Mouse (Mus musculus) ES-CJ7 (cell line): Measurements from ENCODE around the gene Capn7.

ENCODE experiments used
- DNase-seq: peaks from one replicate; pipeline ENCODE4 v3.0.0; 2011; ENCODE audit warnings: low read depth, low spot score

Gene Capn7

DNA sequence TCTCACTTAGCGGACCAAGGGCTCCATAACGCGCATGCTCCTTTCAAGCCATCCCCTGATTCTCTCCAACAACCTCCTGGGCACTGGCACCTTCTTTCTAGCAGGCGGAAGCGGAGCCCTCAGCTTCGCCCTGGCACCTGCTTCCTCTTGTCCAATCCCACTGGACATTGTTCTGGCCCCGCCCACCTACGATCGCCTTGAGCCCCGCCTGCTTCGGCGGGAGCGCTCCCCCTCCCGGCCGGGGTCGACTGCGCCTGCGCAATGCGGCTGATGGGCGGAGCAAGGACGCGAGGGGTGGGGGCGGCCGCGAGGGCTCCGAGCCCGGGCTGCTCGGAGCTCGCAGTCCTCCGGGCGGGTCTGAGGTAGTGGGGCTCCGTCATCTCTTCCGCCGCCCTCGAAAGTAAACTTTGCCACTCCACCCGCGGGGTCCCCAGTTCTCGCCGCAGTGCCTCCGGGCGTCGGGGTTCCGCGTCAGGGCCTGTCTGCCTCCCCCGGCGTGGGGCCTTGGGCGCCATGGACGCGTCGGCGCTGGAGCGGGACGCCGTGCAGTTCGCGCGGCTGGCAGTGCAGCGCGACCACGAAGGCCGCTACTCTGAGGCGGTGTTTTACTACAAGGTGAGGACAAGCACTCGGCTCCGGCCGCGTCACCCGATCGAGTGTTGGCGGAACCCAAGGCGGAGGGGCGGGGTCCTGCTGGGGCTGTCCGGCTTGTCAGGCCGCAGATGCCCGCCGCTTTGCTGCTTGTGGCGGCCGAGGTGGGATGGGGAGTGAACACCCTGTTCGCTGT is at the start of gene Capn7:
Gene Capn7, plus strand, starts transcription at position 270 of the 787 bp plus-strand sequence.
- DNase-seq: peak; percentile 98

DNA sequence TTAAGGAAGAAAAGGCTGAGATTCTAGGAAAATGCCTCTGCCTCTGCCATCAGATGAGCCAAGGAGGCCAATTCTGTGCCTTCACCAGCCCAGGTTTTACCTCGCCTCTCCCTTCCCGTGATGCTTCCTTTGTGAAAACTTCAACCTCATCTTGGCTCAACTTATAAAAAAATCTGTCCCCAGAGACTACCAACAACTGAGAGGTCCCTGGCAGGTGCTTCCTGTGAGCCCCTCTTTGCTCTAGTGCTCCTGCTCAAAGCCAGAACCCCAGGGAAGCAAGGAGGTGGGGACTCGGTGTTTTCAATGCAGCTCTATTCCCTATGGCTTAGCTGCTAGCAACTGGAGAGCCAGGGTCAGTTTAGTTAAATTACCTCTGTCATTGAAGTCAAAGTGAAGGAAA is 23.2 kb upstream of the Capn7 start:
- no peak for DNase-seq

DNA sequence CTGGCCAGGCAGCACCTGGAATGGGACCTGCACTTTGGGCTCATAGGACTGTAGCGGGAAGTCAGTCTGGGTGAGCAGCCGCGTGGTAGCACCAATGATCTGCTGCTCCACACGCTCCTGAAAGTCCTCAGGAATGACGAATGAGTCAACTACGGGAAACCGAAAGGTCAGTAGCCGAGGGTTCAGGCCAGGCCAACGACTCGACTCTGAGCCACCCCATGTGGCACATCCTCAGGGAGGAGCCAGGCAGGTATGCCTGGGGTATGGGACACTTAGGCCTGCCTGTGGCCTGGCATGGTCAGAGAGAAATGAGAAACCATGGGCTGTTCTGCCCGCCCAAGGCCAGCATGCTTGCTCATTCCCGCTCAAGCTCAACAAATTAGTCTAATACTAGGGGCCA is 19.8 kb upstream of the Capn7 start:
- DNase-seq: no peak

DNA sequence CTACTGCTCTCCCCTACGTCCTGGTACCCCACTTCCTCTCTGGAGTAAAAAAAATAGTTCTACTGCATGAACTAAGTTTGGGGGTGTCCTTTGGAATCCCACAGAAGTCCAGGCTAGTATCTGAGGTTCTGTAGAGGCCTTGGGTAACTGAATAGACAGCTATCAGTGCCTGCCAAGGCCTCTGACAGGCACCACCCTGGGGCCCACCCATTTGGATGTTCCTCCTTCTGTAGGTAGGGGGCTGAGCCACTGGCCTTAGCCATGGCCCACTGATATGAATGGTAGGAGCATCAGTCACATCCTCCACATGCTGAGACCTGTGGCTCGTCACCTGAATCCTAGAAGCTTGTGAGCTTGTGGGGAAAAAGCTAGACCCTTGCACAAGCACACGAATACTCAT is 18.7 kb upstream of the Capn7 start:
- DNase-seq: no peak

DNA sequence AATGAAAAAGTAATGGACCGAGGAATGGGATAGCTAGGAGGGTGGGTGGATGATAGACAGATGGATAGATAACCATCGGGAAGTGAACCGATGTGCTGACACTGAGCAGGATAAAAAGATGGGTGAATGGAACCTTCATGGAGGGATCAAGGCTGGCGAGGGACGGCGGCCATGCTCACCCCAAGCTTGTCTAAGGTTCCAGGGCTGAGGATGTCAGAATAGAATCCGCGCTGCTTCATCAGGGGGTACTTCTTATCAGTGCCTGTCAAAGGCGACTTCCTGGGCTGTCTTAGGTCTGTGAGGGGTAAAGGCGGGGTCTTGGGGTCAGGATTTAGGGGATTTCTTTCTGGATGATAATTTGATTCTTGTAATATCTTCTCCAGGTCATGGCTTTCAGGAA is 16.9 kb upstream of the Capn7 start:
- no peak for DNase-seq

DNA sequence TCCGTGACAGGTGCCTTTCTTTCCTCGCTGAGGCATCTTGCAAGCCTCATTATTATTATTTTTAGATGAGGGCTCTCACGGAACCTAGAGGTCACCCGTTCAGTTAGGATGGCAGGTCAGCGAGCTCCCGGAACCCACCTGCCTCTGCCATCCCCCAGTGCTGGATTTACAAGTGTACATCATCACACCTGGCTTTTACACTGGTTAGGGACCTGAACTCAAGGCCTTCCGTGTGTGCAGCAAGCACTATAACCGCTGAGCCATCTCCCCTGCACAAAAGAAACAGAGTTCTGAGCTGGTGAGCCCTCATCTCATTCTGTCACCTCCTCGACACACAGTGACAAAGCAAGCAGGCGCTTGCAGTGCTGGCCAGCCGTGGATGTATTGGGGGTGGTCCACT is 15.3 kb upstream of the Capn7 start:
- DNase-seq: no peak

DNA sequence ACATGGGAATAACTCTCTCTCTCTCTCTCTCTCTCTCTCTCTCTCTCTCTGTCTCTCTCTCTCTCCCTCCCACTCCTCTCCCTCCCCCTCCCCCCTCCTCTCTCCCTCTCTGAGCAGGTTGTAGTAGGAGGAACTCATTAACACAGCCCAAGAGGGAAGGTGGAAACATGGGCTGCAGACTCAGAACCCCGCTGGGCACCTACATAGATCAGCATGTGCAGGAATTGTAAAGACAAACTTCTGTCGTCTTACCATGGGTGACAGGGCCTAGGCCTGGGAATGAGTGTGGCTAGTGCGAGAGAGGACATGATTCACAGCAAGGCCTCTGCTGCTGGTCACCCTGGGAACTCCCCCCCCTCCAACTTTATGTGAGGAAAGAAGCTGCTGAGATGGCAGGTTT is 14.2 kb upstream of the Capn7 start:
- no peak for DNase-seq

DNA sequence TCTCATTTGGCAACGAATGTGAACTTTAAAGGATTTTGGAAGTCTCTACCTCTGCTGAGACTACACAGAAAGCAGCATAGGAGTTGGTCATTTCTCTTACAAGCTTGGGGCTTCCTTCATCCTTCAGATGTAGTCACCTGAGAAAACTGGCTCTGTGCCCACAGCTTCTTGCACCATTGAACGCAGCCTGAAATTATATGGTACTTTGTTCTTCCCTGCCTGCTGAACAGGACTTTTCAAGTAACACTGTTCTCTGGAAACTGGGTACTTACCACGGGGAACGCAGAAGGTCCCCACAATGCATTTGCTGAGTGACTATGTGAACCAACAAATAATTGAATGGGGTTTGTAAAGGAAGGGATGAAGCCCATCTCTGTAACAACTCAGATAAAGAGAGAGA is 13.2 kb upstream of the Capn7 start:
- no peak for DNase-seq

DNA sequence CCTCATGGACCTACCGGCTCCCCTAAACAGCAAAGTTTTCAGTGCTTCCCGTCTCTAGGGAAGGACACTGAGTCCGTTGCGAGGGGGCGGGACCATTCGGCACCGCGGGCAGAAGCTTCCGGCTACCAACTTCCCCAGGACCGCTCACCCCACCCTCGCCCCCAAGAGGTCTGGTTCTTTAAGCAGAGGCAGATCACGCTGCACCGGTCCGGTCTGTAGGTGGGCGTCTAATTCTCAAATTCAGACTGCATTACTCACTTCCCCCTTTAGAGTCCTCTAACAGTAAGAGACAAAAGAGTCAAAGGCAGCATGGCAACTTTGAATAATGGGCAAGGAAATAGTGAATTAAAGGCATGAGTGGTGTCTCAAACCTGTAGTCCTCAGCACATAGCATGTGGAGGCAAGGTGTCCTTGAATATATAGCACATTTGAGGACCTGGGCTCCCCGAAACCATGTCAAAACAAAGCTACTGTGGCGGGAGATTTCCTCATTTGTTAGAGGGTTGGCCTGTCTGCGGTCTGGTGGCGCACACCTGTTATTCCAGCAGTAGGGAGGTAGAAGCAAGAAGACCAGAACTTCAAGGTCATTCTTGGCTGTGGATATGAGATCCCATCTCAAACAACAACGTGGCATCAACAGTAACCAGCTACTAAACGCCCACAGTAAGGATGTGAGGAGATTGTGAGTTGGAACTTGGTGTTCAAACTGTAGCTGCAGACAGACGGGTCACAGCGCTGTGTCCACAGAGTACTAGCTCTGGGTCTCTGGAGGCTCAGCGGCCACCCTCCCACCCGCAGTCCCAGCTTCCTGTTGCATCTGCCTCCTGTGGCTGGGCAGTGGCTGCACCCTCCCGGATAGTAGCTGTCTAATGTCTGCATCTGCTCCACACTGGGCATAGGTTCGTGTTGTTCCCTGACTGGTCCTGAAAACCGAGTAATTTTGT is 12.3 kb upstream of the Capn7 start, which contains the start of gene Dnah1:
Gene Dnah1, minus strand, starts transcription at position 48 of the 944 bp plus-strand sequence.
- DNase-seq: peak; percentile 55

DNA sequence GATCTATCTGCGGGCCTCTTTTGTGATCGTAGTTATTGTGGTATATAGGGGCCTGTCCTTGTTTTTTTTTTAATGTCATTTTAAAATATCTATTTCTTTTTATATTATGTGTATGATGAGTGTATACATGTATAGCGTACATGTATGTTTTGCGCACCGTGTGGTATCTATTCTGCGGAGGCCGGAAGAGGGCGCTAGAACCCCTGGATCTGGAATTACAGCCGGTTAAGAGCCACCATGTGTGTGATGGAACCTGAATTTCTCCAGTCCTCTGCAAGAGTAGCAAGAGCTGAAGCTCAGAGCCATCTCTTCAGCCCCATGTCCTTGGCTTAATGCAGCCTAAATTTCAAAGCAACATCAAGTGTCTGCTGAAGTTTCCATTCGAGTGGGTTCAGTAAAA is 11.6 kb upstream of the Capn7 start:
- peak; percentile 58 for DNase-seq

DNA sequence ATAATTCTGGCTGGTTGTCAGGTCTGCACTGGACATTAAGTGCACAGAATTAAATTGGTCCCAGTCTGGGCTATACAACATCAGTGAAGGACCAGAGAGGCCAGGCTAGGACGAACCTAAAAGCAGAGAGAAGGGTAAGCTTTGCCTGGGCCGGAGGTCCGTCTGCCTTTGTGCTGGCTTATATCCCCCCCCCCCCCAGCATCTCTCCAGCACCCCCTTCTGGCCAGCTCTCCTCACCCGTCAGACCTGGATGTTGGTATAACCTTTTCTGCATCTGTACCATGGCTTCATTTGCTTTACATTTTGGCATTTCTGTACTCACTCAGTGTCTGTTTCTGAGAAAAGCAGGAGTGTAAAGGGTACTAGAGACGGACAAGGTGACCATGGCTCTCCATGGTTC is 10.9 kb upstream of the Capn7 start:
- no peak for DNase-seq

DNA sequence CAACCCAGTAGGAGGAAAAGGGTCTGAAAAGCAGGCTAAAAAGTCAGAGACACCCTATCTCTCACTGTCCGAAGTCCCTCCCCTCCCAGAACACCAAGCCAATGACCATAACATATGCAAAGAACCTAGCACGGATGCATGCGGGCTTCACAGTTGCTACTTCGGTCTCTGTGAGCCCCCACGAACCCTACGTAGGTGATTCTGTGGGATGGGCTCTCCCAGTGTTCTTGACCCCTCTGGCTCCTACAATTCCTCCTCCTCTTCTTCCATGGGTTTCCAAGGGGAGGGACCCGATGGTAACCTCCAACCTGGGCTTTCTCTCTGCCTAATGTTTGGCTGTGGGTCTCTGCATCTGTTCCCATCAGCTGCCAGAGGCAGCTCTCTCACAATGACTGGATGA is 9.7 kb upstream of the Capn7 start:
- DNase-seq: no peak

DNA sequence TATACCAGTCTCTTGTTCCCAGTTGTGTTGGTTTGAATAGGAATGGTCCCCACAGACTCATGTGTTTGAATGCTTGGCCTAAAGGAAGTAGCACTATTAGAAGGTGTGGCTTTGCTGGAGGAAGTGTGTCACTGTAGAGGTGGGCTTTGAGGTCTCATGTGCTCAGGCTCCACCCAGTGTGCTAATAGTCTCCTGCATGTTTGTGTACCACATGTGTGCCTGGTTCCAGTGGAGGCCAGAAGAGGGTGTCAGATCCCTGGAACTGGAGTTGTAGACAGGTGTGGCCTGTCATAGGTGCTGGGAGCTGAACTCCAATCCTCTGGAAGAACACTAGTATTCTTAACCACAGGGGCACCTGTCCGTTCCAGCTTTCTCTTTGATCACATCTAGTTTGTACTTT is 9.2 kb upstream of the Capn7 start:
- DNase-seq: peak; percentile 50

DNA sequence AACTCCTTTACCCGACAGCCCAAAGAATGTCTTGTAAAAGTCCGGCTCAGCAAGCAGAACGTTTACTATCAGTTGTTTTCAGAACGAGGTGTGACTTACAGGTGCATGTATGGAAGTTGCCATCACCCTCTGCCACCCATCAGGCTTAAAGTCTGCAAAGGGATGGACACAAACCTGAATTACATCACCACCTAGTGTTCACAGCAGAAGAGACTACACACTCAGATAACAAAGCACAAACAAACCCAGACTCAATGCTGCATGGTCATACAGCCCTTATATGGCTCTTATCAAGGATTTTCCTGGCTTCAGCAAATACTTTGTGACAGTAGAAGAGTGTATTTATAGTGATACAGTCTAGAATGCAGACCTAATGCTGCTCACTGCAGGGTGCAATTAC is 8.8 kb upstream of the Capn7 start:
- peak; percentile 29 for DNase-seq

DNA sequence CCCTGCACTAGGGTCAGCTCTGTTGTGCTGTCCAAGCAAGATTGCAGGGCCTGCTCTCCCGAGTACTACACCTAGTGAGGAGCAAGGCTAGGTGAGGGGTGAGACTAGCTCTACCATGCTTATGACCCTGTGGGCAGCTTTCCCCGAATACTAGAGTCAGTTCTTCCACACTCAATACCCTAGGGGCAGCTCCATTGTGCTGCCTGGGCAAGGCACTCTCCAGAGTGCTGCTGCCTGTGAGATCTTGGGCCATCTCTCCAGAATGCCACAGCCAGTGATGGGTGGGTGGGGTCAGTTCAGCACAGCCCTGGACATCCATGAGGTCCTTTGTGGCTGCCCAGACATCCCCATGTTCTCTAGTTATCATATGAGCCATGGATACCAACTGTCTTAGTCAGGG is 6.7 kb upstream of the Capn7 start:
- DNase-seq: no peak

DNA sequence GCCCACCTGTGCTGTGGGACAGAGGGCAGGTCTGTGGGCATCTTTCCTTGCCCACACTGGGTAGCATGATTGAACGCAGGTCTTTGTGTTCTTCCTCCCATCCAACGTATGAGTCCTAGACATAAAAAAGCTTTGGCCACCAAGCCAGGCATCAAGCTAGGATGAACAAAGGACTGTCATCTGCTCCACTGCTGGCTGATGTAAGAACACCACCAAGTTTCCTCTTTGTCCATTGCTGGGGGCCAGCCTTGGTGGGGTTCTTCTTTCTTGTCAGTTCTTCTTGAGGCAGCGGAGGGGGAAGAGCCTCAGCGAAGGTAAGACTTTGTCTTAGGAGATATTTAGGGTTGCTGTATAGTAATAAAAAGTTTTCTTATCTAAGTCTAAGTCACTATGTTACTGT is 5.5 kb upstream of the Capn7 start:
- DNase-seq: no peak

DNA sequence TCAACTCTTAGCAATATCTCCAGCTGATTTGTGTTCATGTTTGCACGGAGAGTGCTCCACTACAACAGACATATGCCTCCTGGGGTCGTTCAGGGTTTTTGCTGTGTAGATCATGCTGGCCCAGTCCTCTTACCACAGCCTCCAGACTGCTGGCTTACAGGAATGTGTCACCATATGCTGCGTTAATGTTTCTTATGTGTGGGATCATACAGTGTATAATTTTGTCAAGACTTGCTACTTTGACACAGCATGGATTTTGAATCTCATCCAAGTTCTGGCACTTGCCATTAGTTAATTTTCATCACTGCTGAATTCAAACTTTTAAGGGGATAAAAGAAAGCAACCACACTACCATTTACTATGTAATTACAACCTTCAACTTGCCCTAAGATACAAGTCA is 673 bp upstream of the Capn7 start:
- DNase-seq: no peak

DNA sequence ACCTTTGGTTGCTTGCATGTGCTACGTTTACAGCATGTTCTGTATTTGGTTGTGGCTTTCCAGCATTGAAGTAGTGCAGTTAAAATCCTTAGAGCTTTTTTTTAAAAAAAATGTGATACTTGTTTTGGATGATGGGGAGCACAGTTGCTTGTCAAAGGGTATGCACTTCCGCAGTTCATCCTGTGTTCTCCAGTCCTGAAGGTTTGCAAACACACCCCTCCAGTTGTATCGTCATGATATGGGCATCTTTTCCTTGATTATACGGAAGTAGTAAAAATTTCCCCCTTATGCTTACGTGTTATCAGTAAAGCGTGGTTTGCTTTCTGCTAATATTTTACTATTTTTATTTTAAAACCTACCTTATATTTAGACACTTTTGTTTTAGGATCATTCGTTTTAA is 968 bp downstream of the Capn7 start:
- no peak for DNase-seq

DNA sequence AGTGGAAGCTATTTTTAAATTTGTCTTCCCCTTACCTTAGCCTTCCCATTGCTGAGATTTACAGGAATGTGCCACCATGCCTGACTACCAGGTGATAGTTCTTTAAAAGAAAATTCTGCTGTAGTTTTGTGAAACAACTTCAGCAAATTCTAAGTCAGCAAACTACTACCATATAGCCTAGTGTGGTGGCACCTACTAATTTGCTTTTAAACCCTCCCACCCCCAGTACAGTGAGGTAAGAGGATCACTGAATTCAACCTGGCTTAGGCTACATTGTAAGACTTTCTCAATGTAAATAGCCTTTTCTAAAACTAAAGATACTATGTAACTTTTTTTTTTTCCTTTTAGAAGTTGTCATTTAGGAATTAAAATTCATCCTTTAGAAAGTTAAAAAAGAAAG is 1.5 kb downstream of the Capn7 start:
- DNase-seq: no peak

DNA sequence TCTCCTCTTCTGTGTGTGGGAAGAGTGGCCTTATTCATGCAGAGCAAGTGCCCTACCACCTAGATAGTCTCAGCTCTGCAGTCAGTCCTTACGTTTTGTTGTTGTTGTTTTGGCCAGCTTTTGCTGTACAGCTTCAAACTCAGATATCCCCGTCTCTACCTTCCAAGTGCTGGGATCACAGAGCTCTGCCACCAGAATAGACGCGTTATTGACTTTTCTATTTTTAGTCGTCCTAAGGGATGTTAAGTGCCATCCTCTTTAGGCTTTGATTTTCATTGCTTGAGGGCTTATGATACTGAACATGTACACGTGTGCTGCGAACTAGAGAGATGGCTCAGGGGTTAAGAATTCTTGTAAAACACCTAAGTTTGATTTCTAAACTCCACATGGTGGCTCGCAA is 6.8 kb downstream of the Capn7 start:
- no peak for DNase-seq

DNA sequence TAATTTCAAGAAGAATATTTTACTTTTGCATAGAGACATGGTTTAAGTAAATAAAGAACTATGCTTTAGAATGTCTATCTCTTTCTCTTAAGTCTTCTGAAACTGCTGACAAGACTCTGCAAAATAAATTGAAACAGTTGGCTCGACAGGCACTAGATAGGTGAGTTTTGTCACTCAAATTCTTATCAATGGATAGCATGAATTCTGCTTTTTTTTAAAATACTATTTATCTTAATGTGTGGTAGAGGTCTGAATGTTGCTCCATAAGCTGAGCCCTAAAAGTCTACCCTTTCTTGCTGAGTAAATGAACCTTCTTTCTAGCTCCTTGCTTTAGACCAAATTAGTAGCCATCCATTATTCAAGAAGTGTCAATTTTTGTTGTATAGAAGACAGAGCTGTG is 8.9 kb downstream of the Capn7 start:
- no peak for DNase-seq

DNA sequence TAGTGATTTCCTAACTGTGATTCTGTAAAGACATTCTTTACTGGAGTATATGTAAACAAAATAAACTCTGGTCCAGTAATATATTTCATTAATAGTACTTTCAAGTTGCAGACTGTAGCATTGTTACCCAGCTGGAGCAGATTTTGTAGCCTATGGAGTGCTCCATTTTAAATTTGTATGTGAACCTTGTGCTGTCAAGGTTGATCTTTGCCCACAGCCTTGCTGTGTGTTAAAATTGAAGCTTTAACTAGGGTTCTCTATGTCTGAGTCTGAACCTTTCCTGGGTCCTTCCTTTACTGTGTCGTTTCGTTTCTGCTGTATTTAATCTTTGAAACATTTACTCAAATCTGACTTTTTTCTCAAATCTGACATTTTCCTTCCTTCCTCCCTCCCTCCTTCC is 25.8 kb downstream of the Capn7 start:
- DNase-seq: no peak

DNA sequence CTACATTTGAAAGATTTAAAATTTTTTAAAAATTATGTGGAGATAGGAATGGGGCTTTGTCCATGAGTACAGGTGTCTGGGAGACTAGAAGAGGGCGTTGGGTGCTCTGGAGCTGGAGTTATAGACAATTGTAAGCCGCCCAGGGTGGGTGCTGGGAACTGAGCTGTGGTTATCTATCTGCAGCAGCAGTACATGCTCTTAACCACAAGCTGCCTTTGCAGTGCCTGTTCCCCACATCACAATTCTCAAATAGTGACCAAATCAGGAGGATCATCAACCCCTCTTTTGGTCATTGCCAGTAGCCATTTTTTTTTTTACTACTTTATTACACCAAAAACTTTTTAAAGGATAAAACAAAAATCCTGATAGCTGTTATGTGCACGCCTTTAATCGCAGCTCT is 28.2 kb downstream of the Capn7 start:
- DNase-seq: no peak
